Mouse (Mus musculus) testis, adult 10 weeks (tissue): ENCODE data around the gene Stag1. TPM values are rescaled to one million over a fixed set of nuclear protein-coding genes. Genes with fewer than 3 reads are reported as not detected.

Experiments
- polyA plus RNA-seq: library from polyadenylated mRNA; stranded (reverse); fragments of 350-450 nt; fragmentation: Illumina TruSeq; extraction: RNeasy Lipid Tissue Mini Kit (QIAGEN cat#74804); gene quantifications from one replicate; pipeline ENCODE4 v1.2.3, GENCODE M21; 2014; ENCODE audit warnings: low read depth, low replicate concordance

Stag1 gene
- polyA plus RNA-seq = 61.0 TPM

GRCm38 (mm10) chr9:100597546-100597945 lies at the start of gene Stag1:
Stag1 (plus strand) TSS chr9:100597798.

GRCm38 (mm10) chr9:100570626-100571233 lies 26.9 kb upstream of the Stag1 start, which contains the start of gene Slc35g2:
Slc35g2 (minus strand) TSS chr9:100571090.

Other genes with a start within 250 kb of the Stag1 start
- gene Il20rb, start 111.0 kb upstream of the Stag1 start, polyA plus RNA-seq = 0.45 TPM
- gene Nck1, start 51.7 kb upstream of the Stag1 start, polyA plus RNA-seq = 157 TPM
- 2.0 TPM for gene Slc35g2, start 26.7 kb upstream of the Stag1 start, polyA plus RNA-seq